Mouse (Mus musculus) midbrain, embryonic 11.5 days (tissue): ENCODE measurements around the gene Slc26a11. TPM values are rescaled to one million over a fixed set of nuclear protein-coding genes. Genes with fewer than 3 reads are reported as not detected.
A peak's percentile ranks its signal among the peaks of the same experiment; 100 is the strongest.

Source experiments
- ATAC-seq: fragments of 200-750 bp; cut with Nextera tagmentation; 2 replicates; pipeline ENCODE4 v1.8.0; 2017; ENCODE audit warnings: moderate TSS enrichment, moderate library complexity; ENCODE audit not compliant: low FRiP score
- DNase-seq: peaks from one replicate; pipeline ENCODE4 v3.0.0; 2015; ENCODE audit warnings: low spot score; ENCODE audit errors: missing footprints
- H3K27ac ChIP-seq: fragments of 300-500 bp; sonication (generic); 2 replicates; pipeline ENCODE4 v1.5.1; 2014; ENCODE audit warnings: low read depth, low read length
- H3K27me3 ChIP-seq: fragments of 300-500 bp; sonication (generic); 2 replicates; pipeline ENCODE4 v1.6.1; 2014; ENCODE audit warnings: mild to moderate bottlenecking, low read length, moderate library complexity, mixed read lengths; ENCODE audit not compliant: control insufficient read depth, insufficient read depth
- H3K36me3 ChIP-seq: fragments of 300-500 bp; sonication (generic); 2 replicates; pipeline ENCODE4 v1.6.1; 2014; ENCODE audit warnings: mild to moderate bottlenecking, low read length, moderate library complexity, mixed read lengths; ENCODE audit not compliant: control insufficient read depth, insufficient read depth
- H3K4me1 ChIP-seq: fragments of 300-500 bp; sonication (generic); 2 replicates; pipeline ENCODE4 v1.6.1; 2014; ENCODE audit warnings: low read length; ENCODE audit not compliant: control insufficient read depth, insufficient read depth
- H3K4me2 ChIP-seq: fragments of 300-500 bp; sonication (generic); 2 replicates; pipeline ENCODE4 v1.6.1; 2014; ENCODE audit warnings: mild to moderate bottlenecking, moderate library complexity
- H3K4me3 ChIP-seq: fragments of 300-500 bp; sonication (generic); 2 replicates; pipeline ENCODE4 v1.5.1; 2014; ENCODE audit warnings: low read depth, low read length
- H3K9ac ChIP-seq: fragments of 300-500 bp; sonication (generic); 2 replicates; pipeline ENCODE4 v1.6.1; 2014; ENCODE audit warnings: low read length
- H3K9me3 ChIP-seq: fragments of 300-500 bp; sonication (generic); 2 replicates; pipeline ENCODE4 v1.6.1; 2016; ENCODE audit warnings: low read length; ENCODE audit not compliant: control insufficient read depth
- WGBS: fragments of 180-500 bp; shearing (Covaris S2); extraction: QIAGEN DNeasy Blood & Tissue Kit; methylation state at CpG from one replicate; pipeline ENCODE4 v1.1.7; 2014; 5-methylcytosine and 5-hydroxymethylcytosine counted together
- polyA plus RNA-seq: library from polyadenylated mRNA; unstranded; fragments of >200 nt; fragmentation: Nextera tagmentation; extraction: Ambion mirVana; gene quantifications from 2 replicates; pipeline ENCODE4 v1.2.1, GENCODE M21; 2014

The Slc26a11 gene
- polyA plus RNA-seq, 1 experiment from 2014 or later, result 5.1 TPM

DNA sequence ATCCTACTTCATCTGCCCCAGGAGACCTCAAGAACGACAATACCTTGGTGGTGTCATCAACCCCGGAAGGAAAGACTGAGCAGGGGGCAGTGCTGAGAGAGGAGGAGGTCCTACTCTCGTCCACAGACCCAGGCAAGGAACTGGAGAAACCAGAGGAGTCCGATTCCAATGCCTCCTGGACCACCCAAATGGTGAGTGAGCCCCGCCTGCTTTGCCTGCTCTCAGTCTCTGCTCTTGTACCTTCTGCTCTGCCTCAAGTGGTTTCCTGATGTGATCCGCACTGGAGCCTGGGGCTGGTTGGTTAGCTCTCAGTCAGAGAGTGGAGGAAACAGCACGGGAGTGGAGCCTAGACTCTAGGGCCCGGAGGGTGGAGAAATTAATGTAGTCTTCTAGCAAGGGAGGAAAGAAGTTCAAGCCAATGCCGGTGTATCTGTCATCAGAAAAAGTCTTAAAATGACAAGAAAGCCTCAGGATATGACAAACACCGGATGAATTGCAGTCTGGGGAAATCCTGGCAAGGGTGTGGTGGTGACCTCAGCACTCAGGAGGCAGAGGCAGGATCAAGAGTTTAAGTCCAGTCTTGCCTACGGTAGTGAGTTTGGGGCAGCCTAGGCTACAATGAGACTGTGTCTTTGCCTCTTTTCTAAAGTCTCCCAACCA lies 47.3 kb downstream of the Slc26a11 start:
- Histone ChIP-seq H3K27ac (no peak overlapping the region), H3K36me3 (no peaks in the 10 kb centered on the region), H3K9ac (no peak overlapping the region), H3K4me1 (no peaks in the 10 kb centered on the region), H3K27me3 (no peaks in the 10 kb centered on the region), H3K4me3 (no peak overlapping the region), H3K9me3 (no peaks in the 10 kb centered on the region), H3K4me2 (no peak overlapping the region)
- 59% methylated on average over 11 of the region's 11 CpGs for whole genome bisulfite sequencing
- ATAC-seq (no peak), DNase-seq (no peak)

DNA sequence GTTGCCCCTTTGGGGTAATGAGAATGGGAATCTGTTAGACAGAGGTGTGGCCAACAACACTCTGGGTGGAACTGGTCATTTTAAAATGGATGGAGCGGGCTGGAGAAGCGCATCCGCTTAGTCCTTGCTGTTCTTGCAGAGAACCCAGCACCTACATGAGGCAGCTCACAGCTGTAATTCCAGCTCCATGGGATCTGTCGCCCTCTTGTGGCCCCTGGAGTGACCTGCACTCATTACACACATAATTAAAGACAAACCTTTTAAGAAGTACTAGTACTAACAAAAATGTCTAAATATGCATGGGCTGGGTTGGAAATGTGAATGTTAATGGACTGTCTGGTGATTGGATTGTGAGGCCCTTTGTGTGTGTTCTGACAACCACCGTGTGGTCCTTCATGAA lies 49.3 kb downstream of the Slc26a11 start:
- Histone ChIP-seq H3K27ac (no peak overlapping the region), H3K4me3 (no peak overlapping the region), H3K9ac (no peak overlapping the region), H3K9me3 (no peaks in the 10 kb centered on the region), H3K4me1 (no peaks in the 10 kb centered on the region), H3K4me2 (no peak overlapping the region), H3K36me3 (no peaks in the 10 kb centered on the region), H3K27me3 (no peaks in the 10 kb centered on the region)
- peak; percentile 90 for DNase-seq
- ATAC-seq, result no peak
- 52% methylated on average over 5 of the region's 5 CpGs for WGBS

DNA sequence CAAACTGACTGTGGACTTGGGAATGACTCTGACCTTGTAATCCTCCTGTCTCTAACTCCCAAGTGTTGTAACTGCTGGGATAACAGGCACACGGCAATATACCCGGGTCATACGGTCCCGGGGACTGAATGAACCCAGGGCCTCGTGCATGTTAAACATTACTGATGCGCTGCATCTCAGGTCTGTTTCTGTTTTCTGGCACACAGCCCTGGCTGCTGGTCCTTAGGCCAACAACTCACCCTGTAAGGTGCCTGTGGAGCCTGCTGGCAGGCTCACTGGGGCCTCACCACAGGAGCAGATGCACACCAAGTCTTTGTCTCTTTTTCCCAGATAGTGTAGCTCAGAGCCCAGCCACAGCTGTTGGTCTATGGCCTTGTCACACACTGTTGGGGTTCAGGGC lies 52.0 kb downstream of the Slc26a11 start:
- WGBS, result 93% methylated on average over 6 of the region's 6 CpGs
- Histone ChIP-seq H3K4me1 (no peaks in the 10 kb centered on the region), H3K27ac (no peak overlapping the region), H3K9ac (no peak overlapping the region), H3K9me3 (no peaks in the 10 kb centered on the region), H3K27me3 (no peaks in the 10 kb centered on the region), H3K4me3 (no peak overlapping the region), H3K4me2 (no peak overlapping the region), H3K36me3 (no peaks in the 10 kb centered on the region)
- ATAC-seq (no peak), DNase-seq (no peak)

DNA sequence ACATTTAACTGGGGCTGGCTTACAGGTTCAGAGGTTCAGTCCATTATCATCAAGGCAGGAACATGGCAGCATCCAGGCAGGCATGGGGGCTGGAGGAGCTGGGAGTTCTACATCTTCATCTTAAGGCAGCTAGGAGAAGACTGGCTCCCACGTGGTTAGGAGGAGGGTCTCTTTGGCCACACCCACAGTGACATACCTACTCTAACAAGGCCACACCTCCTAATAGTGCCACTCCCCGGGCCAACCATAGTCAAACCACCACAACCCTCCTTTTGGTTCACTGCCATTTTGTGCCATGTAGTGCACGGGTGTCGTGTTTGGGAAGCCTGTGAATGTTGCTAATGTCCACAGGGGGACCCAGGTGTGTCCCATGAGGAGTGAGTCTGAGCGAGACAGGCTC lies 52.6 kb downstream of the Slc26a11 start:
- no peak overlapping the region for H3K9ac ChIP-seq
- H3K27ac ChIP-seq, result no peak overlapping the region
- no peaks in the 10 kb centered on the region for H3K36me3 ChIP-seq
- no peaks in the 10 kb centered on the region for H3K27me3 ChIP-seq
- no peaks in the 10 kb centered on the region for H3K4me1 ChIP-seq
- H3K9me3 ChIP-seq, result no peaks in the 10 kb centered on the region
- WGBS, result 52% methylated on average over 5 of the region's 5 CpGs
- ATAC-seq (no peak), DNase-seq (no peak)
- H3K4me3 ChIP-seq, result no peak overlapping the region
- no peak overlapping the region for H3K4me2 ChIP-seq

DNA sequence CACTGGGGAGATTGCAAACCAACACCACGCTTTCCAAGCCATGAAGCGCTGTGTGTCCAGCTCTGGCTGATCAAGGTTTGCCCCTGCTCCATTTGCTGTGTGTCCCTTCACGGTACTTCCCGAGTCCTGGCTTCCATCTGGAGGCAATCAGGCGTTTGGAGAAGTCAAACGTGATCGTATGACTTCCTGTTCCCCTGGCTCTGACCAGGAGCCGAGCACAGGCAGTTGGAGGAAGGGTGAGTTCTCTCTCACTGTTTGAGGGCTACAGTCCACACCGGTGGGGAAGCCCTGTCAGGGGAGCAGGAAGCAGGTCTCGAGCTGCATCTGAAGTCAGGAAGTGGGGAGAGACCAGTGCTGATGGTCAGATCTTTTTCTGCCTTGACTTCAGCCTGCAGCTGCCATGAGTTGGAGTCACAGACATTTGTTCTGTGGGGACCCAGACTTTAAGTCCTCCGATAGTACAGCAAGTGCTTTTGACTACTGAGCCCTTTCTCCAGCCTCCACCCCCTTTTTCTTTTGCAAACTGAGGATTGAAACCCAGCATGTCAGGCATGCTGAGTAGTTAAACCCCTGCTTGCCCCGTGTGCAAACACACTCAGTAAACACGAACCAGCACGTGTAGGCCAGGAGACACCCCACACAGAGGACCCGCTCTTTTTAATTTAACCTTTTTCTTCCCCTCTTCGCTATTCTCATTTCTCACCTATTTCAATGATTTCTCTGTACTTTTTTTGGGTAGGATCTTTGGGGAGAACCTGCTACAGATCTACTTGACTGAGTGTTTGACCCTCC lies 64.2 kb downstream of the Slc26a11 start:
- H3K9me3 ChIP-seq, result no peaks in the 10 kb centered on the region
- H3K4me3 ChIP-seq, result no peak overlapping the region
- H3K9ac ChIP-seq, result no peak overlapping the region
- no peaks in the 10 kb centered on the region for H3K36me3 ChIP-seq
- no peaks in the 10 kb centered on the region; the same call in 1 of the 2 replicates for H3K27me3 ChIP-seq
- no peak for DNase-seq
- H3K4me2 ChIP-seq, result no peak overlapping the region
- WGBS, result 62% methylated on average over 16 of the region's 16 CpGs
- no peak overlapping the region for H3K27ac ChIP-seq
- no peak for ATAC-seq
- no peaks in the 10 kb centered on the region for H3K4me1 ChIP-seq

DNA sequence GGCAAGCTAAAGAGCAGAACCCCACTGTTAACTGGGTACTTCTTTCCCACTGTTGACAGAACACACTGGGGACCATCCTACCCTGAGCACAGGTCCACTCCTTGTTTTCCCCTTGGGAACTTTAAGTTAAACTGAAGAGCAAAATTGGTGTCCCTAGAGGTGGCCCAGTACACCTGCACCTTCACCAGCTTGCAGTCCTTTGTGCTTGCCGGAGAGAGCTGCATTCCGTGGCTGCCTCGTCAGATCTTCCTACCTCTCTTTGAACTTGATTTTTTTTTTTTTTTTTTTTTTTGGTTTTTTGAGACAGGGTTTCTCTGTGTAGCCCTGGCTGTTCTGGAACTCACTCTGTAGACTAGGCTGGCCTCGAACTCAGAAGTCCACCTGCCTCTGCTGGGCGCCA lies 65.1 kb downstream of the Slc26a11 start:
- no peak overlapping the region for H3K27ac ChIP-seq

DNA sequence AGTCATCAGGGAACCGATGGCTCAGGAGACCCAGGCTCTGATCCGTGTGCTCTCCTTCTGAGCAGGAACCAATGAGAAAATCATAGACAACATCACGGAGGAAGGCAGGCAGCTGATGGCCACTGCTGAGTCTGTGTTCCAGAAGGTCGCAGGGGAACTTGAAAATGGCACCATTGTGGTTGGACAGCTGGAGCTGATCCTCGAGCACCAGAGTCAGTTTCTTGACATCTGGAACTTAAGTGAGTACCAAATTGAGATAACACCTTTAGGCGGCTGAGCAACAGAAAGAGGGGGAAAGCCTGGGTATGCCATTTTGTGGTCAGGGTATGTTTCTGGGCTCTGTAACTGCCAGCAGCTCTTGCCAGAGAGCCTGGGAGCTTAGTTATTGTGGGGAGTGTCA lies 72.1 kb downstream of the Slc26a11 start:
- H3K4me2 ChIP-seq, result no peak overlapping the region
- peaks cover 4% of the 10 kb centered on the region; the same call in 1 of the 2 replicates for H3K4me1 ChIP-seq
- no peak overlapping the region for H3K9ac ChIP-seq
- H3K4me3 ChIP-seq, result no peak overlapping the region
- H3K27ac ChIP-seq, result no peak overlapping the region
- ATAC-seq (no peak), DNase-seq (no peak)
- WGBS, result 85% methylated on average over 6 of the region's 6 CpGs
- no peaks in the 10 kb centered on the region for H3K9me3 ChIP-seq
- no peaks in the 10 kb centered on the region for H3K27me3 ChIP-seq
- no peaks in the 10 kb centered on the region for H3K36me3 ChIP-seq

More for the DNA sequence above, 65.1 kb downstream of the Slc26a11 start:
- Histone ChIP-seq H3K9ac (no peak overlapping the region), H3K4me1 (no peaks in the 10 kb centered on the region), H3K36me3 (no peaks in the 10 kb centered on the region), H3K9me3 (no peaks in the 10 kb centered on the region), H3K27me3 (no peaks in the 10 kb centered on the region; the same call in 1 of the 2 replicates), H3K4me3 (no peak overlapping the region), H3K4me2 (no peak overlapping the region)
- no peak for ATAC-seq
- DNase-seq, result no peak
- WGBS, result 80% methylated on average over 5 of the region's 5 CpGs

DNA sequence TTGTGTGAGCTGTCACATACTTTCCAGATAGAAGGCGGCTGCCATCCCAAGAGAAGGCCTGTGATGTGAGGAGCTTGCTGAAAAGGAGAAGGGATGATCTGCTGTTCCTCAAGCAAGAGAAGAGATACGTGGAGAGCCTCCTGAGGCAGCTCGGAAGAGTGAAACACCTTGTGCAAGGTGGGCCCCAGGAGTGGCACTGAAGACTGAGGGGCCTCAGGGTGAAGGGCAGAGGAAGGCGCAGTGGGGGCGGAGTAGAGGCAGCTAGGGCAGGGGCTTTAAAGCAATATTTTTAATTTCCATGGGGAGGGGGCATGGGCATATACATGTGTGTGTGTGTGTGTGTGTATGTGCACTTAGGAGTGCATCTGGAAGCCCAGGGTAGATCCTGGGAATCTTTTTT lies 72.6 kb downstream of the Slc26a11 start:
- no peaks in the 10 kb centered on the region for H3K36me3 ChIP-seq
- no peak for ATAC-seq
- H3K27me3 ChIP-seq, result no peaks in the 10 kb centered on the region
- peak overlapping the region; percentile 24; the same call in 1 of the 2 replicates for H3K9ac ChIP-seq
- no peak overlapping the region for H3K27ac ChIP-seq
- peak overlapping the region; percentile 49 for H3K4me2 ChIP-seq
- H3K4me3 ChIP-seq, result no peak overlapping the region
- DNase-seq, result no peak
- peaks cover 4% of the 10 kb centered on the region; the same call in 1 of the 2 replicates for H3K4me1 ChIP-seq
- WGBS, result 86% methylated on average over 5 of the region's 5 CpGs
- no peaks in the 10 kb centered on the region for H3K9me3 ChIP-seq

DNA sequence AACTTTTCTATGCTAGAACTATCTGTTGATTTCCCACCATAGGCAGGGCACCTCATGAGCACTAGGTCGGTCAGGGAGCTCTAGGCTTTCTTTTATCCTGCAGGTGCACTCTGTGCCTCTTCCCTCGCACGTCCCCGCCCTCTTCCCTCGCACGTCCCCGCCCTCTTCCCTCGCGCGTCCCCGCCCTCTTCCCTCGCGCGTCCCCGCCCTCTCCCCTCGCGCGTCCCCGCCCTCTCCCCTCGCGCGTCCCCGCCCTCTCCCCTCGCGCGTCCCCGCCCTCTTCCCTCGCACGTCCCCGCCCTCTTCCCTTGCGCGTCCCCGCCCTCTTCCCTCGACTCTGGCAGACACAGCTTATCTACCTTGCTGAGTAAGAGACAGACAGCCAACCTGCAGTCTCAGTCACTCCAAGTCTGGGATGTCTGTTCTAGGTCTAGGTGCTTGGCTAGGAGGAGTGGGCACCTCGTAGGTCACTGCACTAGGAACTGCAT lies 73.3 kb downstream of the Slc26a11 start:
- ATAC-seq (0 out of 2 replicates have a peak, but pooled peaks have one; percentile 55), DNase-seq (peak; percentile 89)
- Histone ChIP-seq H3K27me3 (no peaks in the 10 kb centered on the region; the same call in 1 of the 2 replicates), H3K36me3 (no peaks in the 10 kb centered on the region), H3K9me3 (no peaks in the 10 kb centered on the region), H3K4me3 (peak overlapping the region; percentile 23), H3K27ac (no peak overlapping the region), H3K4me1 (peaks cover 4% of the 10 kb centered on the region; the same call in 1 of the 2 replicates), H3K9ac (no peak overlapping the region; the same call in 1 of the 2 replicates), H3K4me2 (peak overlapping the region; percentile 49)
- 2% methylated on average over 19 of the region's 35 CpGs for WGBS
